Mouse (Mus musculus) ES-E14 (cell line): ENCODE results near the gene 2610301B20Rik. TPM values are rescaled to one million over a fixed set of nuclear protein-coding genes. Genes with fewer than 3 reads are reported as not detected.

Experiments used
- DNase-seq: peaks from one replicate; pipeline ENCODE4 v3.0.0-alpha.2; 2013; ENCODE audit warnings: low read depth, low spot score
- H3K27ac ChIP-seq: 2 replicates; pipeline ENCODE4 v1.5.1; 2012; ENCODE audit warnings: low read depth, mild to moderate bottlenecking, low read length, moderate library complexity, mixed read lengths; ENCODE audit not compliant: poor library complexity, insufficient read depth, severe bottlenecking
- H3K36me3 ChIP-seq: 2 replicates; pipeline ENCODE4 v1.6.1; 2012; ENCODE audit warnings: mild to moderate bottlenecking, low read length, moderate library complexity, mixed read lengths; ENCODE audit not compliant: control insufficient read depth, poor library complexity, insufficient read depth, severe bottlenecking
- H3K4me1 ChIP-seq, 2 experiments: fragments of 150-350 bp in 1 of 2; sonication (generic) in 1 of 2; 2 replicates each; pipeline ENCODE4 v1.6.1; 2012; ENCODE audit warnings: low read length in 2 of 2, mild to moderate bottlenecking in 1 of 2, mixed read lengths in 1 of 2; ENCODE audit not compliant: control insufficient read depth in 2 of 2, insufficient read depth in 2 of 2, poor library complexity in 1 of 2
- H3K4me3 ChIP-seq, 2 experiments: fragments of 150-350 bp in 1 of 2; sonication (generic) in 1 of 2; 2 replicates each; pipeline ENCODE4 v1.5.1; 2012; ENCODE audit warnings: low read length in 2 of 2, low read depth in 1 of 2, mild to moderate bottlenecking in 1 of 2, mixed read lengths in 1 of 2; ENCODE audit not compliant: insufficient read depth in 1 of 2, poor library complexity in 1 of 2, severe bottlenecking in 1 of 2
- H3K9ac ChIP-seq: 2 replicates; pipeline ENCODE4 v1.6.1; 2012; ENCODE audit warnings: low read depth, mild to moderate bottlenecking, low read length, mixed read lengths; ENCODE audit not compliant: poor library complexity, insufficient read depth, severe bottlenecking
- H3K9me3 ChIP-seq: fragments of 150-350 bp; sonication (generic); 2 replicates; pipeline ENCODE4 v1.6.1; 2012; ENCODE audit warnings: low read depth, mild to moderate bottlenecking, low read length; ENCODE audit not compliant: control insufficient read depth, insufficient read depth
- CHD2 ChIP-seq: IDR thresholded peaks from 2 replicates; pipeline ENCODE4 v1.6.1; 2014; ENCODE audit warnings: mild to moderate bottlenecking, low read depth, low read length, inconsistent platforms
- HCFC1 ChIP-seq: IDR thresholded peaks from 2 replicates; pipeline ENCODE4 v1.6.1; 2012; ENCODE audit warnings: low read length, inconsistent platforms, borderline replicate concordance; ENCODE audit not compliant: insufficient read depth
- MAFK ChIP-seq: IDR thresholded peaks from 2 replicates; pipeline ENCODE4 v1.6.1; 2014; ENCODE audit warnings: mild to moderate bottlenecking, low read depth, low read length, inconsistent platforms; ENCODE audit not compliant: insufficient read depth
- ZC3H11A ChIP-seq: IDR thresholded peaks from 2 replicates; pipeline ENCODE4 v1.6.1; 2012; ENCODE audit warnings: low read depth, mild to moderate bottlenecking, inconsistent platforms, low read length, borderline replicate concordance
- ZNF384 ChIP-seq: IDR thresholded peaks from 2 replicates; pipeline ENCODE4 v1.6.1; 2012; ENCODE audit warnings: low read depth, low read length, inconsistent platforms
- in situ Hi-C, 2 experiments: fragments of 600-800 bp; cut with MboI; formaldehyde crosslinking; loops; one replicate each; pipeline ENCODE4 v1.15.1; 2025; ENCODE audit warnings: low sequenced_read_pairs in 2 of 2, inconsistent platforms in 1 of 2; ENCODE audit not compliant: unreplicated experiment in 2 of 2
- total RNA-seq: library from RNA; depleted of rRNA; stranded (reverse); fragments of 300-350 nt; gene quantifications from 2 replicates; pipeline ENCODE4 v1.2.3, GENCODE M21; 2012

The 2610301B20Rik gene
- total RNA-seq, 1 experiment: 6.1 TPM

- no peak overlapping the region for H3K4me3 ChIP-seq
- in situ Hi-C loops: no loop called here
- no peaks in the 10 kb centered on the region for H3K9me3 ChIP-seq
- no peaks in the 10 kb centered on the region for H3K36me3 ChIP-seq
- TF ChIP-seq HCFC1 (no peak), CHD2 (no peak), ZNF384 (no peak), ZC3H11A (no peak)
- H3K9ac ChIP-seq: no peak overlapping the region
- H3K27ac ChIP-seq: no peak overlapping the region
- peaks cover 0 to 1% of the 10 kb centered on the region in 2 experiments; a peak in 1 of 4 replicates for H3K4me1 ChIP-seq
- DNase-seq: no peak
These were observed 2.8 kb downstream of the 2610301B20Rik start for GRCm38 (mm10) chr4:10877057-10877456.

- Histone ChIP-seq H3K9ac (no peak overlapping the region), H3K4me3 (no peak overlapping the region), H3K4me1 (no peaks in the 10 kb centered on the region), H3K27ac (no peak overlapping the region), H3K9me3 (no peaks in the 10 kb centered on the region), H3K36me3 (peaks cover 3% of the 10 kb centered on the region)
- TF ChIP-seq HCFC1: no peak
- TF ChIP-seq ZC3H11A: no peak
- TF ChIP-seq CHD2: no peak
- TF ChIP-seq ZNF384: no peak
- DNase-seq: no peak
- in situ Hi-C loops: no loop called here
These were observed 9.6 kb downstream of the 2610301B20Rik start for GRCm38 (mm10) chr4:10883740-10884408.

- DNase-seq: no peak
- in situ Hi-C loops: no loop called here
- TF ChIP-seq ZC3H11A (no peak), ZNF384 (no peak), HCFC1 (no peak), MAFK (no peak), CHD2 (no peak)
- Histone ChIP-seq H3K27ac (no peak overlapping the region), H3K9ac (peak overlapping the region; percentile 59; the same call in 1 of the 2 replicates), H3K36me3 (peaks cover 3% of the 10 kb centered on the region), H3K9me3 (no peaks in the 10 kb centered on the region), H3K4me3 (peak overlapping the region; percentile 42 to 59), H3K4me1 (no peaks in the 10 kb centered on the region)
These were observed 14.5 kb downstream of the 2610301B20Rik start for GRCm38 (mm10) chr4:10888835-10889234.

GRCm38 (mm10) chr4:10896262-10896661 lies 22.0 kb downstream of the 2610301B20Rik start:
- Histone ChIP-seq H3K9me3 (no peaks in the 10 kb centered on the region), H3K4me3 (no peak overlapping the region), H3K27ac (no peak overlapping the region), H3K36me3 (peaks cover 6% of the 10 kb centered on the region), H3K9ac (no peak overlapping the region), H3K4me1 (no peaks in the 10 kb centered on the region)
- in situ Hi-C loops: no loop called here
- no peak for DNase-seq
- TF ChIP-seq MAFK: no peak
- TF ChIP-seq ZC3H11A: no peak
- TF ChIP-seq HCFC1: no peak
- TF ChIP-seq ZNF384: no peak
- TF ChIP-seq CHD2: no peak

- no peak overlapping the region for H3K4me3 ChIP-seq
- no peak overlapping the region for H3K27ac ChIP-seq
- no peaks in the 10 kb centered on the region for H3K9me3 ChIP-seq
- H3K4me1 ChIP-seq: no peaks in the 10 kb centered on the region
- TF ChIP-seq ZC3H11A: peak; percentile 80
- no peak for TF ChIP-seq ZNF384
- in situ Hi-C loops: no loop called here
- H3K36me3 ChIP-seq: peaks cover 6% of the 10 kb centered on the region
- no peak overlapping the region for H3K9ac ChIP-seq
- no peak for DNase-seq
These were observed 22.6 kb downstream of the 2610301B20Rik start for GRCm38 (mm10) chr4:10896859-10897258.
